Mouse (Mus musculus) cerebellum, postnatal 25 days (tissue): ENCODE measurements around the gene Cog4.
"Not testable (repeated sequence)": the region's sequence is repeated elsewhere in the genome, so short reads cannot be mapped to it uniquely, and the experiment has no call there.

ENCODE experiments used
- DNase-seq, 2 experiments: peaks; one replicate each; pipeline ENCODE4 v3.0.0; 2021; ENCODE audit warnings: mixed read lengths in 2 of 2

The Cog4 gene

GRCm38 (mm10) chr8:110926690-110927089, 80.3 kb downstream of the Cog4 start:
- peak in 1 of 2 experiments; percentile 13 for DNase-seq

- DNase-seq: peak in 1 of 2 experiments; percentile 9
Measured at GRCm38 (mm10) chr8:110928435-110928834, 82.0 kb downstream of the Cog4 start.

GRCm38 (mm10) chr8:110929066-110929465, 82.7 kb downstream of the Cog4 start:
- peak in 1 of 2 experiments; percentile 10 for DNase-seq

- DNase-seq: not testable (repeated sequence)
Measured at GRCm38 (mm10) chr8:110929672-110930071, 83.3 kb downstream of the Cog4 start.

GRCm38 (mm10) chr8:110931176-110931939, 85.0 kb downstream of the Cog4 start:
- peak; percentile 79 to 81 for DNase-seq
